Mouse (Mus musculus) thymus, adult 2 months (tissue): ENCODE measurements around the gene Syngr4.

Source experiments
- CTCF ChIP-seq: fragments of 200-500 bp; IDR thresholded peaks from 2 replicates; pipeline ENCODE4 v1.5.1; 2012; ENCODE audit warnings: mild to moderate bottlenecking, control low read depth, low read length, moderate library complexity, borderline replicate concordance; ENCODE audit not compliant: control insufficient read depth, poor library complexity, insufficient read depth; ENCODE audit errors: extremely low read depth
- POLR2A ChIP-seq: fragments of 200-500 bp; IDR thresholded peaks from 2 replicates; pipeline ENCODE4 v1.6.1; 2012; ENCODE audit warnings: mild to moderate bottlenecking, low read length, control low read depth, moderate library complexity; ENCODE audit not compliant: control insufficient read depth, poor library complexity, insufficient read depth; ENCODE audit errors: extremely low read depth

DNA sequence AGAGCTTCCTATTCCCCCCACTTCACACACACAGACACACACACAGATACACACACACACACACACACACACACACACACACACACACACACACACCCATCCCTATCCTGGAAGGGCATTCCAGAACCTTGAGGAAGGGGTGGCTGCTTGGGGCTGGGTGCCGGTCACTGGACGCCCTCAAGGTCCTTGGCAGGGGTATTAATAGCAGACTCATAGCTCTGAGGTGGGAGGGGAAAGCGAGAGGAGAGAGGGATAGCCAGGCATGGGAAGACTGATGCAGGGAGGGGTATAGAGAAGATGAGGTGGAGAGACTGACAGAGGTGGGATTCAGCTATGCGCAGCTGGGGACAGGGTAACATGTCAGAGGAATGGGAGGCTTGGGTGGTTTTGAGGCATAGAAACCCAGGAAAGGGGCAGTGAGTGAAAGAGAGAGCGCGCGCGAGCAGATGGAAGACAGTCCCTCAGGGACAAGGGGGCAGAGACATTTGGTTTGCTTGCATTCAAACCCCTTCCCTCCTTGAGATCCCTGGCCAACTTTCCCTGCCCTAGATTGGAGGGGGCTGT is 27.3 kb downstream of the Syngr4 start:
- no peak for TF ChIP-seq CTCF
- no peak for TF ChIP-seq POLR2A
